Mouse (Mus musculus) adrenal gland, postnatal 10 days (tissue): ENCODE data around the gene Dimt1. TPM values are rescaled to one million over a fixed set of nuclear protein-coding genes. Genes with fewer than 3 reads are reported as not detected.
"Not testable (repeated sequence)": the region's sequence is repeated elsewhere in the genome, so short reads cannot be mapped to it uniquely, and the experiment has no call there.

ENCODE experiments used
- DNase-seq: peaks from one replicate; pipeline ENCODE4 v3.0.0; 2021; ENCODE audit warnings: mixed read lengths
- long read RNA-seq, 2 experiments: library from polyadenylated mRNA; stranded (forward); transcript quantifications; one replicate each; pipeline ENCODE4 v2.0.0; 2021
- total RNA-seq, 2 experiments: library from RNA; stranded (reverse); gene quantifications; 2 replicates each; pipeline ENCODE4 v1.2.3; 2021

The Dimt1 gene
- 10 to 100 TPM; 14.7 to 16.1 TPM for total RNA-seq
- long read RNA-seq, experiment 1, transcript Dimt1-201 (12 exons, 2,051 nt) = major isoform, 19 of 21 reads
- long read RNA-seq, experiment 1, partial matches to known transcripts = 1 of 21 reads
- long read RNA-seq, experiment 1, other reads (novel, unspliced or antisense) = 1 of 21 reads
- long read RNA-seq, experiment 2, transcript Dimt1-201 (12 exons, 2,051 nt) = major isoform, 8 of 10 reads
- long read RNA-seq, experiment 2, partial matches to known transcripts = 0 of 10 reads
- long read RNA-seq, experiment 2, other reads (novel, unspliced or antisense) = 2 of 10 reads

DNA sequence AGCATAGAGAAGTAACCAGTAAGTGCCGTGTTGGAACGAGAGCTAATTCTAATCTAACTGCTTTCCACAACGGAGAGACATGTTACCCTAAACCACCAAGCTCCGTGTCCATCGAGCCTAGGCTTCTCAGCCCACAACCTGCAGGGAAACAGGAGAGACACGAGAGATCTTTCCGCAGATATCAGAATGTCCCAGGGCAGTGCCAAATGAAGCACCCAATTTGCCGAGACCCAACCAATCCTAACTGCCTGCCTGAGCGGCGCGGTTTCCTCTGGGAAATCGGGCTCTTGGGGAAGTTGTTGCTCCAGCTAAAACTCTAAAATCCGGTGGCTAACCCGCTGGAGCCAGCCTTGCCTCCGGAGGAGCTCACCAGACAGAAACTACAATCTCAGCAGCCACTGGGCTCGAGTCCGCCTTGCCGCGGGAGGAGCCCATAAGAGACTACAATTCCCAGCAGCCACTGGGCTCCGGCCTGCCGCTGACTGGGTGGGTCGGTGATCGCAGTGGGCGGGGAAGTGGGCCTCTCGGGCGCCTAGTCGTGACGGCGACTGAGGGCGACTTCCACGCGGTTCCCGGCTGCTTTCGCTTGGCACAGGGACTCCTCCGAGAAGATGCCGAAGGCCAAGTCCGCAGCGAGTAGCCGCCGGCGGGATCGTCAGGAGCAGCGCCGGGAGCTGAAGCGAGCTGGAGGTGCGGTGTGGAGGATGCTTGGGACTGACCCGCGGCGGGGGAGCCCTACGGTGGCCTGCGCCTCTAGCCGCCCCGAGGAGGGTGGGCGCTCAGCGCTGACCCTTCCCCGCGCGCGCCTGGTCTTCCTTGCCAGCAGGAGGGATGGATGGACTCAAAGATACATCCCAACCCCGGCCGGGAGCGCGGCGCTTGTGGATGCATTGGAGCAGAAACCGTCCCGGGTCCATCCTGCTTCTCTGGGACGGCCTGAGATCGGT, at the start of gene Dimt1:
Gene Dimt1, plus strand, starts transcription at position 534 of the 947 bp plus-strand sequence.
- DNase-seq = peak; percentile 96

DNA sequence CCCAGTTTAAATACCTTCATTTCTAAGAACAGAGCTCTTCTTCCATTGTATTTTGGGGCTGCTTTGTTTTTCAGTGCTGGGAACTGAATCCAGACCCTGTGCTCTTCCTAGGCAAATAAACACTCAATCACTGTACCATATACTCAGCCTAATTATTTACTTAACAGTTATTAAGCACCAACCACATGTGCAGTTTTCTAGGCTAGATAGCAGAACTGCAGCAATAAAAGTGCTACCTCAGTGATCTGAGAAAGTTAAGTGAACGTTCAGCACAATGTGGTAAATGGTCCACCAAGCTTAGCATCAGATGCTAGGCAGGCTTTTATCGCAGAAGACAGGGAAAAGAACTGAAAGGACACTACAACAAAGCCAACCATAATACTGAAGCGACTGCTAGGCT, 42.3 kb upstream of the Dimt1 start:
- no peak for DNase-seq

DNA sequence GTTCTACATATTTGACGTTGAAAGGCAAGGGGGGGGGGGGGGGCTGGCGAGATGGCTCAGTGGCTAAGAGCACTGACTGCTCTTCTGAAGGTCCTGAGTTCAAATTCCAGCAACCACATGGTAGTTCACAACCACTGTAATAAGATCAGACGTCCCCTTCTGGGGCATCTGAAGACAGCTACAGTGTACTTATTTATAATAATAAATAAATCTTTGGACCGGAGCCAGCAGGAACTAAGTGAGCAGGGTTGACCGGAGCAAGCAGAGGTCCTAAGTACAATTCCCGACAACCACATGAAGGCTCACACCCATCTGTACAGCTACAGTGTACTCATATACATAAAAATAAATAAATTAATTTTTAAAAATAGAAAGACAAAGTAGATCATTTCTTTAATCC, 41.8 kb upstream of the Dimt1 start:
- DNase-seq = not testable (repeated sequence)

DNA sequence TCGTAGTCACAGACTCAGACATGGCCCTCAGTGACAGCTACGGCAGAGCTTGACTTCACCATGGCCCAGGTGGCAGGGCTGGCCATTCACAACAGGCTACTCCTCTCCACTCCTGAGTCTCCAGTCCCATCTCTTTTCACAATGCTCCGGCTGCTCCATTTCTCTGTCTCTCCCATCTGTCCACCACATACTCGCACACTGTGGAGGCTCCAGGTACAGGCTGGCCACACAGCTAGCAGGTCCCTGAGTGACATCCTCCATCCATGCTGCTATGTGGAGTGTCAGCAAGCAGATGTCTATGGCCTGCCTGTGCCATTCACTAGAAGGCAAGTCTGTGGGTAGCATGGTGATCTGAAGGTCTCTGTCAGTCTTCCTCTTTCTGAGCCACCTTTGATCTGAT, 39.7 kb upstream of the Dimt1 start:
- DNase-seq = no peak

DNA sequence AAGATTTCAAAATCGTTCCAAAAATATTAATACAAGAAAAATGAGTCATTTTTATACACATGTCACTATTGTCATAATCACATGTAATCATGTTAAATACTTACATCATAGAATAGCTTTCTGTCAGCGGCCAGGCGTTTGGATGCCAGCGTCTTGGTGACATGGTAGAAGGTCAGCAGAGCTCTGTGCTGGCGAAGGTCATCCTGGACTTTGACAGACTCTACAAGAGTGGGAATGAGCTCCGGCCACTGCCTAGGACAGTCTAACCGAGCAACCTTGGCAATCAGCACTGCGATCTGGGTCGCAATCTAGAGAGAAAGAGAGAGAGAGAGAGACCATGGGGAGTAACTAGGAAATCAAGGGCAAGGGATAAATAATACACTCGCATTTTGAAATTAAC, 36.8 kb upstream of the Dimt1 start:
- peak; percentile 30 for DNase-seq

DNA sequence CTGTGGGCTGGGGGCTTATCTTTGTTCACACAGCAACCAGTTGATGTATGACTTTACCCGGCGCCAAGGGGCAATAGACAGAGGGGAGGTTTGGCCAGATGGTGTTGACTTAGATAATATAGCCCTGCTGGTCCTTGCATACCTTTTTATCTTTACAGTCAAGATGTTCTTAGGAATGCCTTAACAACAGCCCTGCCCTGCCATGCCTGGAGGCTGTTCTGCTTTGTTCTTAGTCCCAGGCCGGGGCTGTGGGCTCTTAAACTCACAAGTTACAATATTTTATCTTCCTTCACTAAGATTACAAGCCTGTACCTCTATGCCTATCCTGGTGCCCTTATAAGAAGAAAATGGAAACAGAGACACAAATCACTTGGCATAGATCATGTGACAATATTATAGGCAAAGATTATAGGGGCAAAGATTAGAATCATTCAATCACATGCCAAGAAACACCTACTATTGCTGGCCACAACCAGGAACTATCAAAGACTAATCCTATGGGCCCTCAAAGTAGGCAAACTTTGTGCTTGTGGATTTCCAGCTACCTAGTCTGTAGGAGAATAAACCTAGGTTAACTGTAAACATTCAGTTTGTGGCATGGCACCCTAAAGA, 33.7 kb upstream of the Dimt1 start:
- DNase-seq = no peak

DNA sequence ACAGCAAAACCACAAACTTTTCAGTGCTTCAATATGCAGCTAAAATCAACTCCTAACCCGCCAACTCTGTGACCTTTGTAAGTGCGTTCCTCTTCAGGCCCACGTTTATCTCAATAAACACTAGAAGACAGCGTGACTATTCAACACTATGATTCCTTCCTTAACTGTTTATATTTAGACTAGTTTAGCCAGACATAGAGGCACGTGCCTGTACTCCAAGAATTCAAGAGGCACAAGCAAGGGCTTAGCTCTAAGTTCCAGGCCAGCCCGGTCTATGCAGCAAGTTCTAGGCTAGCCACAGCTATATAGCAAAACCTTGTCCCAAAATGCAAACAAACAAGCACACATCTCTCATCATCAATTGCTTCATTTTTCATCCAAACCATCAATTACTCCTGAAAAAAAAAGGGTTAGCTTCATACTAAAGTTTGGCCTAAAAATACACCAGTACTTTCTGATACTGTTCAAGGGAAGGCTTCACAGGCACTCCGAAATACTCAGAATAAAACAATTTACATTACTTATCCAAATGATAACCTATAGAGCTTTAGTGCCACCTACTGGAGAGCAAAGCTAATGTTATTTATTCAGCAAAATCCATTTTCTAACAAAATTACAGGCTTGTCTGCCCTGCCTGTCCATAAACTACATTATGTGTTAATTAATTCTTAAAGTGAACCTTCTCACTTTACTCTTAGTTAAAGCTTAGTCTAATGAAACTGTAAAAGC, 28.4 kb upstream of the Dimt1 start:
- DNase-seq = no peak

DNA sequence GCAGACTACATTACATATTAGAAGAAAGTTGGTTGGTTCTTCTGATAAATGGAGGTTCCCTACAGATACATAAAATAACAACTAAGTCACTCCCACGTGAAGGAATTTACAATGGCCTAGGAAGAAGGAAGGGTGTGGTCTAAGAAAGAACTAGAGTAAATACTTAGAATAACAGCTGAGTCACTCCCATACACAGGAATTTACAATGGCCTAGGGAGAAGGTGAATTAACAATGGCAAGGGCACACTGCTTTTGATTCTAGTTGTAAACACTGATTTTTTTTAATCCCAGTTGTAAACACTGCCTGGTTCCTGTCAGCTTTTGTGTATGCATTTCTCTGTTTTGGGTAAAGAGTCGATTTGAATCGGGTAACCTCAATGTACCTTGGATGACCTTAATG, 21.0 kb upstream of the Dimt1 start:
- not testable (repeated sequence) for DNase-seq

DNA sequence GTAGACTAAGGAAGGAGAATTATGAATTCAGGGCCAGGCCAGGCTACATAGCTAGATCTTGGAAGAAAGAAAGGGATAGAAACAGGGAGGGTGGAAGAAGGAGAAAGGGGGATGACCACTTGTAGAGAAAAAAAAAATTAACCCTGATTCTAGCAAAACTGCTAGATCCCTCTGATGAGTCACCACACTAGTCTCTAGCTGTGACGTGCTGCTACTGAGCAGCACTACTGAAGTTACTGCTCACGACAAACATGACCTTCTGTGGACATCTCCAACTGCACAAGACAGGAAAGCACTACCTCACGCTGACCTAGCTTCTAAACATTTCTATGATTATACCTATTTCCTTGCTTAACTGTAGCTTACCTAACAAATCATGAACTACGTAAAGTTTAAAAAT, 18.6 kb upstream of the Dimt1 start:
- no peak for DNase-seq

DNA sequence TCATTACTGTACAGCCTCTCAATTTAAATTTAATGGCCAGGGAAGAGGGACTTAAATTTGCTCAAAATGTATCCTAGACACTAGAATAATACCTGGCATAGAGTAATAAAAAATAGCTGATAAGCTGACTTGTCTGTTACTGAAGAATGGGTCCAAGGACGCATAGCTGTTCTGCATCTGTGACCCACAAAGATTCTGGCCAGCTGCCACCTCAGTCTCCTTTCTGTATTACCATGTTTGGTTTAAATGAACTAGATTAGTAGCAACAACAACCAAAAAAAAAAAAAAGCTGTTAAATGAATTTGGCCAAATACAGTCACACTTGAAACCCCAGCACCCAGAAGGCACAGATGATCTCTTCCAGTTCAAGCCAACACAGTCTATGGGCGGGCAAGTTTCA, 17.7 kb upstream of the Dimt1 start:
- peak; percentile 55 for DNase-seq

DNA sequence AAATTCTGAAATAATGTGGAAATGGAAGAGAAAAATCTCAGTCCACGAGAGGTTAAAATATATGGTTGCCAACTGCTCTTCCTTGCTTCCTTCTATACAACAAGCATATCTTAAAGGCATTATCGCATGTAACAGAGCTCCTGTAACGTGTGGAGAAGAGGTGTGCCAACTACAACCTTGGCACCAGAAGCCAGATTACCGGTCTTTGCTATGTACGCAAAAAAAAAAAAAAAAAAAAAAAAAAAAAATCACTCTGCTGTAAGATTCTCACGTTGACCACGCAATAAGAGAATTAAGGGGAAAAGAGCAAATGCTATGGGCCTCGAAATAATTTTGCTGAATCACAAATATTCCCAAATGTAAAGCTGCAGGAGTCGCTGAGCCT, 11.1 kb upstream of the Dimt1 start:
- no peak for DNase-seq

DNA sequence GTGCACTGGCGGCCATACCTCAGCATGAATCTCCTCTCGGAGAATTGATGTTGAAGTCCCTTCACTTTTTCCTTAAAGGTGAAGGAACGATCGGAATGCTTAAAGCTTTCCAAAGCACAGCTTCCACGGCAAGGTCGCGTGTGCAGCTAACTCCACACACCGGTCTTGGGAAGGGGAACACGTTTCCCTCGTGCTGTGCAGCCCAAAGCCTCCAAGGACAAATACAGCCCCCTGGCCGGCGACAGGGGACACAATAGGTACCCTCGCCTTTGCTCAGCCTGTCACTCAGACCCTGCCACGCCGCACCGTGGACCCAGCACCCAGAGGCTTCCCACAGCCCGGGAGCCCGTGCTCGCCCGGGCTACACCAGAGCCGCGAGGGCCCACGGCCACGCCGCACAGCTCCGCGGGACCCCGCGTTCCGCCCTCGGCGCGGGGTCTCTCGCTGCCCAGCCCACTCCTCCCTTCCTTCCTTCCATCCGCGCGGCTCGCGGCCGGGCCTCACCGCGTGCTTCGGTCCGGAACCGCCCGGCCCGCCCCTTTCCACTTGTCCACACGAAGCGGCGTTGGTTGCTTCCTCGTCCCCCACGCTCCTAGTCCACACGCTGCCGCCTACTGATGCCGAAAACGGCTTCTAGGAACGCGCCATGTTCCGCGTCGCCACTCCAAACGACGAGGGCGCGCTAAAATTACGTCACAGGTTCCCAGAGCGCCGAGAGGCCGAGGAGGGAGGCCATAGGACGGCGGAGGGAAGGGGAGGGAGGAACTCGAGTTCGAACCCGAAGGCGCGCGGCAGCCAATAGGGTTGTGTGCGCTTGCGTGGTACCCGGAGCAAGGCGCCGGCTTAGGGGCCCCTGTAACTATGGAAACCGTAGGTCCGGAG, 10.4 kb upstream of the Dimt1 start, which contains the start of gene Ipo11:
Gene Ipo11, minus strand, starts transcription at position 703 of the 882 bp plus-strand sequence.
- peak; percentile 95 for DNase-seq

DNA sequence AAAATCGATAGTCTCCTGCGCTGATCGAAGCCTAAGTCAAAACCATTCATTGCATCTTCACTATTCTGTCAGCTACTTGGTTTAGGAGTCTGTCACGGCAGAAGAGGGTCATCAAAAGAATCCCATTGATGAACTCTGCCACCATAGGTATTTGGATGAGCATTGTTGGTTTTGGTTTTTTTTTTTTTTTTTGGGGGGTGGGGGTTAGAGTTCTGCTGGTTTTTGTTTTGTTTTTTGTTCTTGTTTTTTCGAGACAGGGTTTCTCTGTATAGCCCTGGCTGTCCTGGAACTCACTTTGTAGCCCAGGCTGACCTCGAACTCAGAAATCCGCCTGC, 9.8 kb upstream of the Dimt1 start:
- DNase-seq = no peak

DNA sequence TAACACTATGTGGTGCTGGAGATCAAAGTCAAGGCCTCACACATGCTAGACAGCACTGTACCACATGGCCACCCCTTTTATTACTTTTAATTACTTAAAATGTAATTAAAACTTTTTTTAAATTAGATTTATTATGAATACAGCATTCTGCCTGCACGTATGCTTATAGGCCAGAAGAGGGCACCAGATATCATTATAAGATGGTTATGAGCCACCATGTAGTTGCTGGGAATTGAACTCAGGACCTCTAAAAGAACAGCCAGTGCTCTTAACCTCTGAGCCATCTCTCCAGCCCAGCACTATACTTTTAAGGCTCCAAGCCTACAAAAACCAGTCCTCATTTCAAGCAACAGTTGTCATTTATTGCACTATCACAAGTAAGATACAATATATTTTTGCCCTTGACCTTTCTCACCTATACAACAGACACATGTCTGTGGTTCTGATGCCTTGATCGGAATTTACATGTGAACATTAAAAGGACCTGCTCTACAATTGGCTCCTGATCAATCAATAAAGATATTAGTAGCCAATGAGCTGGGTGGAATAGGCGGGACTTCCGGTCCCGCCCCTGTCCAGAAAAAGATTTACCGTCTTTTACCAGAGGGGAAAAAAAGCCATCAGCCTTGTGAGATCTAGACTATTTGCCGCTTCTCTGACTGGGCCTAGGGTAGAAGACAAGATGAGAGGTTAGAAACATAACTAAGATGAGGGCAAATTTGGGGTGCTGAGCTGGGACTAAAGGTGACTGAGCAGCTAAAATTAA, 5.5 kb upstream of the Dimt1 start:
- no peak for DNase-seq

DNA sequence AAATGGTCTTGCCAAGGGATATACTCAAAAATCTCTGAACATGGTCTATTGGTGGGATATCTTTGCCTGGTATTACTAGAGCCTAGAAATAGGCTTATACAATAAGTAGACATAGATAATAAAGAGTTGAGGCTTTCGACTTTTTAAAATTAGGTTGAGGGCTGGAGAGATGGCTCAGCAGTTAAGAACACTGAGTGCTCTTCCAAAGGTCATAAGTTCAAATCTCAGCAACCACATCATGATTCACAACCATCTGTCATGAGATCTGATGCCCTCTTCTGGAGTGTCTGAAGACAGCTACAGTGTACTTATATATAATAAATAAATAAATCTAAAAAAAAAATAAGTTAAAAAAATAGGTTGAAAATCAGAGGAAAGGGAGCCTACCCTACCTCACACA, 4.2 kb upstream of the Dimt1 start:
- no peak for DNase-seq

DNA sequence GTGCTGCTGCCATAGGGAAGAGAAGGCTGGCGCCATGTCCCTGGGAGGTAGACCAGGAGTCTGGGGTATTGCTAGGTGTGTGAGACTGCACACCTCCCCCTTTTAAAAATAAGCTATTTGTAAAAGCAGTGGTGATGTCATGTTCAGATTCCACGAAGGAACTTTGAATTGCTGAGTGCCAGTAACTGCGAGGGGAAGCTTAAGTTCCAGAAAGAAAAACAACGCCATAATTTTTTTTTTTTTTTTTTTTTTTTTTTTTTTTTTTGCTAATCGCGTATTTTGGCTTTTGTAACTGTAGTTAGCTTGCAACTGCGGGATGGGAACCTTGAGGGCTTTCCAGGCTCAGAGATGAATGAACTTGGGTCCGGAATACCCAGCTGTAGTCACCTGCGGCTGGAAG, 1.4 kb upstream of the Dimt1 start:
- no peak for DNase-seq

DNA sequence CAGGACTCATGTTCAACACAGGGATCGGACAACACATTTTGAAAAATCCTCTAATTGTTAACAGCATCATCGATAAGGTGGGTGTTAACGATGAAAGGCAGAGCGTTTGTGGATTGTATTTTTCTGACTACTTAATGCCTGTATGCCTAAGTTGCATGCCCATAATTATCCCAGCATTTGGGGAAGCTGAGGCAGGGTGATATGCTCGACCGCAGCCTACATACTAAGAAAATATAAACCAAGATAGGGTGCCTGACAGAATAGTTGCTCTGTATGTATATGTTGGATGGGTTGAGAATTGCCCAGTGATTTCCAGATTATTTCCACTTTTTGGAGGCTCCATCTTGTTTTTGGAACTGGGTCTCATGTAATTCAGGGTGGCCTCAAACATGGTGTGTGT, 656 bp downstream of the Dimt1 start:
- no peak for DNase-seq

DNA sequence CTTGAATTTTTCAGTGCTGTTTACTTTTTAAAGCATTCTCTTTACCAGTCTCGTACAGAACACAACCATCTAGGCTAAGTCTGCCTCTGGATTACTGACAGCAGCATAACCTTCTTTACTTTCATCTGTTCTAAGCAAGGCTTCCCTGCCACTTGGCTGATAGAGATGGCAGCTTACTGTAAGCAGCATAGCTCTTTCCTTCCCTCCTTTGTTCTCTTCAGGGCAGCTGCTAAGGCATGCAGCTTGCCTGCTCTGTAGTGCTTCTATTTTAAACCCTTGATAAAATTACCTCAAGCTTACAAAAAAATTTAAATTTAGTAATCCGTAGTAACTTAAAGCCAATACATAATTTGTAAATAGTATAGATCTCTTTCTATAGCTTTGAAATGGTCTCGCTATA, 8.0 kb downstream of the Dimt1 start:
- DNase-seq = no peak

DNA sequence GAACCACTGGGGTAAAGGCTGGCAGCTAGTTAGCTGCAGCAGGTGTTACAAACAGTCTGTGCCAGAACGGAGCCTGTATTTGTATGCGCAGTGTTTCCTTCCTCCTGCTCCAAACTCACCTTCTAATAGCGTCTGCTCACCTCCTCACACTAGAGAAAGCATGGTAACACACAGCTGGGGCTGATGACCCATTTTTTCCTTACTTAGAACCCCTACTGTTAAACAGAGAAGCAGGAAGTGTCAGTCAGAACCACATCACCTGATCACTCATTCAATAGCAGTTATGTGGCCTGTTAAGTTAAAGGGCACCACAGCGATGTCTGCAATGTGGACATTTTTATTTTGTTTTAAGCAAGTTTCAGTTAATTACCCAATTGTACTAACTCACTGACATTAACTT, 10.6 kb downstream of the Dimt1 start:
- DNase-seq = no peak

DNA sequence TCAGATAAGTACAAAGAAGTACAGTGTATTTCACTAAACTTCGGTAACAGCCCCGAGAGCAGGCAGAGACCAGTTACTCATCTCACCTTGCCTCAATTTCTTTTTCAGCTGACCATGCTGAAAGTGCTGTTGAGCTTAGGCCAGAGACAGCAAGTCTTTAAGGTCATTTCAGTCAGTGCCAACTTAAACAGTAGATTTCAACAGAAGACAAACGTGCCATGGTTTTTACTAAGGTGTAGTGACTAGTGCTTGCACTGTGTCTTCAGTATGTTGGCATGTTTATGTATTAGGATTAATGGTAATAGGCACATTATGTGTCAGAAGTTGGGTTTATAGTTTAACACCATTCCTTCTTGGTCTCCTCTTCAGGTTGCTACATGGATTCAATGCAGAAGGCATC, 11.4 kb downstream of the Dimt1 start:
- DNase-seq = no peak

DNA sequence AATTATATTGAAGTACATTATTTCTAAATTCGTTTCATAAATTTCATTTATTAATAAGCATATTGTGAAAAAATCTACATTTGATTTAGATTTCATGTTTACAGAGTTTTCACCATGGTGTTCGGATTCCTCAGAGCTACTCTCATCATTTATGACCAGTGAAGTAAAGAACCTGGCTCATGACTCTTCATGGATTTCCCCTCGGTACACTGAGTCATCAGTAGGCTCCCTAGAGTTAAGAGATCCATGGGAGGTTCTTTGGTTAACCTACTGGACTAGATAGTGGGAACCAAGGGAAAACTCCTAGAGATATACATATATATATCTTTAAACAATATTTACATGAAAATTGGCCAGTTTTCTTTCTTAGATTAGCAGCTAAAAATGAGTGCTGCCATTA, 13.6 kb downstream of the Dimt1 start:
- no peak for DNase-seq
